Mouse (Mus musculus): ENCODE results near the gene Klf6. TPM values are rescaled to one million over a fixed set of nuclear protein-coding genes. Genes with fewer than 3 reads are reported as not detected.

Klf6 gene
- total RNA-seq (2021) = 10 to 100 TPM; 28.6 to 32.6 TPM

- peak; percentile 100 for DNase-seq
Observed at GRCm38 (mm10) chr13:5861157-5862002, at the start of gene Klf6. Klf6 (plus strand) TSS chr13:5861482.

- DNase-seq = no peak
Observed at GRCm38 (mm10) chr13:5813433-5813832, 47.8 kb upstream of the Klf6 start.

- DNase-seq = no peak
Observed at GRCm38 (mm10) chr13:5817250-5817649, 44.0 kb upstream of the Klf6 start.

GRCm38 (mm10) chr13:5819173-5819572, 42.1 kb upstream of the Klf6 start:
- no peak for DNase-seq

- no peak for DNase-seq
Observed at GRCm38 (mm10) chr13:5822586-5822985, 38.7 kb upstream of the Klf6 start.

- no peak for DNase-seq
Observed at GRCm38 (mm10) chr13:5823150-5823549, 38.1 kb upstream of the Klf6 start.

- no peak for DNase-seq
Observed at GRCm38 (mm10) chr13:5824189-5824815, 37.0 kb upstream of the Klf6 start.

GRCm38 (mm10) chr13:5826170-5826827, 35.0 kb upstream of the Klf6 start:
- DNase-seq = no peak

- no peak for DNase-seq
Observed at GRCm38 (mm10) chr13:5831976-5832375, 29.3 kb upstream of the Klf6 start.

- no peak for DNase-seq
Observed at GRCm38 (mm10) chr13:5837174-5837777, 24.0 kb upstream of the Klf6 start.

- DNase-seq = no peak
Observed at GRCm38 (mm10) chr13:5841418-5841817, 19.9 kb upstream of the Klf6 start.

- DNase-seq = no peak
Observed at GRCm38 (mm10) chr13:5842911-5843310, 18.4 kb upstream of the Klf6 start.

GRCm38 (mm10) chr13:5843829-5844228, 17.5 kb upstream of the Klf6 start:
- no peak for DNase-seq

GRCm38 (mm10) chr13:5844338-5844737, 16.9 kb upstream of the Klf6 start:
- no peak for DNase-seq

GRCm38 (mm10) chr13:5845161-5845590, 16.1 kb upstream of the Klf6 start:
- no peak for DNase-seq

- no peak for DNase-seq
Observed at GRCm38 (mm10) chr13:5845605-5846004, 15.7 kb upstream of the Klf6 start.

- DNase-seq = no peak
Observed at GRCm38 (mm10) chr13:5846860-5847259, 14.4 kb upstream of the Klf6 start.

GRCm38 (mm10) chr13:5847736-5848135, 13.5 kb upstream of the Klf6 start:
- DNase-seq = no peak

- peak in 1 of 2 experiments; percentile 58 for DNase-seq
Observed at GRCm38 (mm10) chr13:5860651-5861156, 578 bp upstream of the Klf6 start.

GRCm38 (mm10) chr13:5862003-5862625, 832 bp downstream of the Klf6 start:
- peak; percentile 22 to 33 for DNase-seq

- peak; percentile 21 to 35 for DNase-seq
Observed at GRCm38 (mm10) chr13:5862626-5863407, 1.5 kb downstream of the Klf6 start.
